Mouse (Mus musculus) embryonic facial prominence, embryonic 15.5 days (tissue): Measurements from ENCODE around the gene Tex2. TPM values are rescaled to one million over a fixed set of nuclear protein-coding genes. Genes with fewer than 3 reads are reported as not detected.
"Not testable (repeated sequence)": the region's sequence is repeated elsewhere in the genome, so short reads cannot be mapped to it uniquely, and the experiment has no call there.

Experiments
- ATAC-seq: fragments of 200-750 bp; cut with Nextera tagmentation; 2 replicates; pipeline ENCODE4 v1.8.0; 2017; ENCODE audit warnings: low read depth, moderate TSS enrichment; ENCODE audit not compliant: insufficient number of reproducible peaks, low FRiP score, low TSS enrichment
- H3K27ac ChIP-seq: fragments of 300-500 bp; sonication (generic); replicated peaks from 2 replicates; pipeline ENCODE4 v1.5.1; 2015; ENCODE audit warnings: mild to moderate bottlenecking, inconsistent platforms
- H3K27me3 ChIP-seq: fragments of 300-500 bp; sonication (generic); 2 replicates; pipeline ENCODE4 v1.6.1; 2015; ENCODE audit warnings: inconsistent platforms
- H3K36me3 ChIP-seq: fragments of 300-500 bp; sonication (generic); 2 replicates; pipeline ENCODE4 v1.6.1; 2015; ENCODE audit warnings: mild to moderate bottlenecking, inconsistent platforms
- H3K4me1 ChIP-seq: fragments of 300-500 bp; sonication (generic); 2 replicates; pipeline ENCODE4 v1.6.1; 2015; ENCODE audit warnings: inconsistent platforms
- H3K4me2 ChIP-seq: fragments of 300-500 bp; sonication (generic); replicated peaks from 2 replicates; pipeline ENCODE4 v1.6.1; 2015; ENCODE audit warnings: mild to moderate bottlenecking, inconsistent platforms
- H3K4me3 ChIP-seq: fragments of 300-500 bp; sonication (generic); replicated peaks from 2 replicates; pipeline ENCODE4 v1.5.1; 2015; ENCODE audit warnings: mild to moderate bottlenecking, inconsistent platforms
- H3K9ac ChIP-seq: fragments of 300-500 bp; sonication (generic); 2 replicates; pipeline ENCODE4 v1.6.1; 2015; ENCODE audit warnings: inconsistent platforms
- H3K9me3 ChIP-seq: fragments of 300-500 bp; sonication (generic); replicated peaks from 2 replicates; pipeline ENCODE4 v1.6.1; 2016; ENCODE audit warnings: inconsistent platforms
- WGBS: fragments of 180-500 bp; shearing (Covaris S2); methylation state at CpG from one replicate; pipeline ENCODE4 v1.1.7; 2015; 5-methylcytosine and 5-hydroxymethylcytosine counted together
- polyA plus RNA-seq: library from polyadenylated mRNA; unstranded; fragments of >200 nt; fragmentation: Nextera tagmentation; extraction: Ambion mirVana; gene quantifications from 2 replicates; pipeline ENCODE4 v1.2.1, GENCODE M21; 2015

The Tex2 gene
- 11.7 and 11.9 TPM in 2 replicates for polyA plus RNA-seq

DNA sequence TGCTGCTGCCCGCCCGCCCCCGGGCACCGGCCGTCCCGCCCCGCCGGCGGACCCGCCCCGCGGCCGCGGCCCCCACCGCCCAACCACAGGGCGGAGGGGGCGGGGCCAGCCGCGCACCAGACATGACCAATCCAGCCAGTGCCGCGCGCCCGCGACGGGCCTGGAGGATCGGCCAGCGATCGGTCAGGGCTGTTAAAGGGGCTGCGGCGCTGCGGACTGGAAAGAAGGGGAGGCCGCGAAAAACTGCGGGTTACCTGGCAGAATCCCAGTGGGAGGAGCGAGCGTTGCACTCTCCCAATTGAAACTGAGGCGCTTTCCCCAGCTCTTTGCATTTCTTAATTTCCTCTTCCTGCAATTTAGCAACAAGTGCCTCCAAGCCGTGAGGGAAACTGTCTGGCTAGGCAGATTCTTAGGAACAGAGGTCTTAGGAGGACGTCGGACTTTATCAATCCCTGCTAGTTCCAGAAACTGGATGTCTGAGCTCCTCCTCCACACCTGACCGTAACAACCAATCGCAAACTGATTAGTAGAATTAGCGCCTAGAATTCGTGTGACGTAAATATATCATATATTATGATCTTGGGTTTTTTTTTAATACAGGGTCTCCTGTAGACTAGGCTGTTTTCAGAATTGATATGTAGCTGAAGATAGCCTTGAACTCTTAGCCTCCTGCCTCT, at the start of gene Tex2:
Tex2 (minus strand) TSS at position 463 of the 677 bp plus-strand sequence.
- under 1% methylated on average over 45 of the region's 45 CpGs for WGBS

GRCm38 (mm10) chr11:106662634-106663407, 49.6 kb upstream of the Tex2 start:
- no peak overlapping the region for H3K4me3 ChIP-seq
- no peak overlapping the region for H3K4me2 ChIP-seq
- peaks cover 40% of the 10 kb centered on the region for H3K4me1 ChIP-seq
- no peak overlapping the region for H3K9ac ChIP-seq
- no peak for ATAC-seq
- H3K9me3 ChIP-seq = no peaks in the 10 kb centered on the region
- no peak overlapping the region for H3K27ac ChIP-seq
- no peaks in the 10 kb centered on the region for H3K36me3 ChIP-seq
- WGBS = 82% methylated on average over 10 of the region's 11 CpGs
- no peaks in the 10 kb centered on the region for H3K27me3 ChIP-seq

More for the DNA sequence above, at the start of gene Tex2:
- Histone ChIP-seq H3K27ac (peak within 1 kb of the TSS; percentile 89), H3K4me2 (peak within 1 kb of the TSS; percentile 63), H3K9ac (peak within 1 kb of the TSS; percentile 91), H3K4me1 (peaks cover 20% of the 10 kb centered on the region), H3K36me3 (no peaks in the 10 kb centered on the region), H3K9me3 (no peaks in the 10 kb centered on the region), H3K27me3 (no peaks in the 10 kb centered on the region), H3K4me3 (peak within 1 kb of the TSS; percentile 98)
- peak; percentile 97 for ATAC-seq

- Histone ChIP-seq H3K4me1 (peaks cover 45% of the 10 kb centered on the region), H3K27ac (peak overlapping the region; percentile 95), H3K4me3 (no peak overlapping the region), H3K4me2 (no peak overlapping the region), H3K9ac (no peak overlapping the region), H3K27me3 (no peaks in the 10 kb centered on the region), H3K36me3 (no peaks in the 10 kb centered on the region), H3K9me3 (no peaks in the 10 kb centered on the region)
- ATAC-seq = no peak
- WGBS = 71% methylated on average over 13 of the region's 13 CpGs
Measured at GRCm38 (mm10) chr11:106660453-106661081, 47.3 kb upstream of the Tex2 start.

- Histone ChIP-seq H3K36me3 (no peaks in the 10 kb centered on the region), H3K4me2 (no peak overlapping the region), H3K27me3 (no peaks in the 10 kb centered on the region), H3K4me3 (no peak overlapping the region), H3K9me3 (no peaks in the 10 kb centered on the region), H3K9ac (no peak overlapping the region), H3K27ac (peak overlapping the region; percentile 95), H3K4me1 (peaks cover 42% of the 10 kb centered on the region)
- ATAC-seq = no peak
- 42% methylated on average over 15 of the region's 15 CpGs for WGBS
Measured at GRCm38 (mm10) chr11:106659598-106660295, 46.5 kb upstream of the Tex2 start.

DNA sequence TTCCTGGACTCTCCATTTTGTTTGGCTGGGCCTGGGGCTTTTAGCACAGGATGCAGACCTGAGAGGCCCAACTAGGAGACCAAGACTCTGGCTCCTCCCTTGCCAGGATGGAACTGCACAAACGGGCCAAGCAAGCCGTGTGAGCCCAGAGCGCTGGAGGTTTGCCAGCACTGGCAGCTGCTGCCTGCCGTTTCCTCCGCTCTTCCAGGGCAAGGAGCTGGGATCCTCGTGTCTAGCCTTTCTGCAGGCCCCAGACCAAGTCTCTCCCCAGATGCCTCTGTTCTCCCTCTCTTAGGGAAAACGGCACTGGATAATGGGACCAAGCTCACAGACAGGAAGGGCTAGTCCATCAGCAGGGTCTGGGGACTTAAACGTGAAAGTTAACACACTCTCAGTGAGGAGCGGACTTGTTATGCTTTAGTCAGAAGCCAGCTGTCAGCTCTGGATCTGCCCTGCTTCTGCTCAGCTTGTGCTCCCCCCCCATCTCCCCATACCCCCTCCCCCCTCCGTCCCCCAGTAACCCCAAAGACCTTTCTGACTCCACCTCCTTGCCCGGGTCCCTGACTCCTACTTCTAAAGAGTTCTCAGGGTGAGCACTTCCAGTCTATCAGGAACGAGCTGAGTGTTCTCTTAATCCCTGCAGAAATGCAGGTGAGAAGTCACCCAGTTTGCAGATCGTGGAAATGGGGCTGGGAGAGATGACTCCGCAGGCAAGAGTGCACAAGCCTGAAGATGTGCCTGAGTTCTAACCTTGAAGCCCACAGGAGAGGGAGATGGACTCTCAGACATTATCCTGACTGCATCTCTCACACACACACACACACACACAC, 45.0 kb upstream of the Tex2 start:
- no peaks in the 10 kb centered on the region for H3K36me3 ChIP-seq
- H3K4me2 ChIP-seq = peak overlapping the region; percentile 33
- no peaks in the 10 kb centered on the region for H3K9me3 ChIP-seq
- no peaks in the 10 kb centered on the region for H3K27me3 ChIP-seq
- peak overlapping the region; percentile 9; the same call in 1 of the 2 replicates for H3K9ac ChIP-seq
- WGBS = 11% methylated on average over 14 of the region's 14 CpGs
- no peak overlapping the region for H3K4me3 ChIP-seq
- H3K4me1 ChIP-seq = peaks cover 36% of the 10 kb centered on the region
- peak; percentile 87 for ATAC-seq
- peak overlapping the region; percentile 95 for H3K27ac ChIP-seq

DNA sequence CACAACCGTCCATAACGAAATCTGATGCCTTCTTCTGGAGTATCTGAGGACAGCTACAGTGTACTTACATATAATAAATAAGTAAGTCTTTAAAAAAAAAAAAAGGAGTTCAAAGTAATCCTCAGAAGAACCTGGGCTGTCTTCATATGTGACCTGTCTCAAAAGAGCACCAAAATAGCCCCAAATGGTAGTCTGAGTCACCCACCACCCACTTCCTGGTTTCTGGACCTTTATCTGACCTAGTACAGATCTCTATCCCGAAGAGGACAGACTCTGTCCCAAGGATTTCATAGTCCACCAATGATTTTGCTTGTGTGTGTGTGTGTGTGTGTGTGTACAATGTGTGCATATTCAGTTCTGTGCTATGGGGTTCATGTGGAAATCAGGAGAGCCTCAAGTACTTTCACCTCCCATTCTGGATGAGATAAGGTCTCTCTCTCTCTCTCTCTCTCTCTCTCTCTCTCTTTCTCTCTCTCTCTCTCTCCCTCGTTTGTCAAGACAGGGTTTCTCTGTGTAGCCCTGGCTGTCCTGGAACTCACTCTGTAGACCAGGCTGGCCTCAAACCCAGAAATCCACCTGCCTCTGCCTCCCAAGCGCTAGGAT, 43.8 kb upstream of the Tex2 start:
- H3K9ac ChIP-seq, H3K27me3 ChIP-seq, H3K4me3 ChIP-seq, H3K9me3 ChIP-seq, H3K4me2 ChIP-seq, H3K36me3 ChIP-seq, ATAC-seq: not testable (repeated sequence)
- Histone ChIP-seq H3K4me1 (peaks cover 36% of the 10 kb centered on the region), H3K27ac (peak overlapping the region; percentile 95)
- WGBS = 84% methylated on average over 5 of the region's 5 CpGs

DNA sequence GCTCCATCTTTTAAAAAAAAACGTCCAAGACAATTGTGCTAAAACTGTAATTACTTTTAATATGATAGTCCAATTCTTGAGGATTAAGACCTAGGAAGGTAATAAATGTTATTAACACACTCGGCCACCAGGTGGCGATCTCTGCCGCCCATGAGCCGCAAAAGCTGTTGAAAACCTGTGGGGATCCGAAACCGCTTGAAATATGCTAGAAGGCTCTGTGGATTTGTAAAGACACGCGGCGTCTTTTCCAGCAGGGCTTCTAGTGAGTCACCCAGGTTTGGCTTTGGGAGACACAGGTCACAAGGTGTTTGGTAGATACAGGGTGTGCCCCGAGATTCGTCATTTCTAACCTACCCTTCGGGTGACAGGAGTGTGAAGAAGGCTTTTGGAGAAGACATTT, 35.1 kb upstream of the Tex2 start:
- WGBS = 22% methylated on average over 13 of the region's 13 CpGs
- H3K4me3 ChIP-seq = no peak overlapping the region
- no peaks in the 10 kb centered on the region for H3K9me3 ChIP-seq
- no peak overlapping the region for H3K9ac ChIP-seq
- no peak for ATAC-seq
- no peak overlapping the region for H3K27ac ChIP-seq
- H3K4me1 ChIP-seq = no peaks in the 10 kb centered on the region
- H3K27me3 ChIP-seq = no peaks in the 10 kb centered on the region
- no peaks in the 10 kb centered on the region for H3K36me3 ChIP-seq
- no peak overlapping the region for H3K4me2 ChIP-seq

DNA sequence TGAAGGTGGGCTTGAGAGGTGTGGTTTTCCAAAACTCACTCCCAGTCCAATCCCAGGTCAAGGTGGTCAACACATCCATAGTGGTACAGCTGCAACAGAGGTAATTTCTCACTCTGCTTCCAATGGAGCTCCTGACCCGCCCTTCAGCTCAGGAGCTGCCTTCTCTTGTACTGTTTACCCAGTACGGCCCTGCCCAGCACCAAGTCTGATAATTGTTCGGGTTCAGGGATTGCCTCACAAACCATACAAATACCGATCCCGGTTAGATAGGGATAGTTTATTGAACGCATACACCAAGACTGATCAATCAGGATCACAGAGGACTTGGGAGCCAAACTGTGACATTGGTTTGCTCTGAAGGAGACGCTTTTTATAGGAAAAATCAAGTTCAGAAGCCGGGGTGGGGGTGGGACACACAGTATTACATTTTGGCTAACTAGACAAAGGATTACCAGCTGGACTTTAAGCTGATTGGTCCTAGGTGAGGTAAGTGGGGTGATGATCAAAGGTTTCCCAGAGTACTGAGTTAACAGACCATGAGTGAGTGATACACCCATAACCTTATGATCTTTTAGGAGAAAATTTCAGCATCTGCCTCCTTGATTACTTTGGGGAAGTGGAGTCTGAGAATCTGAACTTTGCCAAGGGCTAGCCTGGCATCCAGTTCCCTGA, 29.9 kb upstream of the Tex2 start:
- Histone ChIP-seq H3K9me3 (no peaks in the 10 kb centered on the region), H3K4me1 (peaks cover 13% of the 10 kb centered on the region), H3K4me2 (no peak overlapping the region), H3K9ac (no peak overlapping the region), H3K27ac (no peak overlapping the region), H3K36me3 (no peaks in the 10 kb centered on the region), H3K4me3 (no peak overlapping the region), H3K27me3 (no peaks in the 10 kb centered on the region)
- WGBS = 74% methylated on average over 8 of the region's 8 CpGs
- ATAC-seq = no peak

DNA sequence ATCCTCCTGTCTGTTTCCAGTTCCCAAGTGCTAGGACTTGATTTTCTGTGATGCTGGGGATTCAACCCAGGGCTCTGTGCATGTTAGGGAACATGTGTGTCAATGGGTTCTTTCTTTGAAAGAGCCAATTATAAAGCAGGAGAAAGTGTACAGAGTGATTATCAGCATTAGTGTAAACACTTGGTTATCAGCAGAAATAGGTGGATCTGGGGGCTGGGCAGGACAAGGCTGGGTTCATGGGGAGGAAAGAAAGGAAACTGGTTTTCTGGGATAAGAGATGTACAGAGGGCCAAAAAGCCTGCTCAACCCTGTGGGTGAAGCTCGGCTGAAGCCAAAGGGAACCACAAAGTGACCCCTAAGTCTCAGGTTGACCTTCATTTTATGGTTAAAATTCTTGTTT, 28.4 kb upstream of the Tex2 start:
- Histone ChIP-seq H3K4me3 (no peak overlapping the region), H3K4me2 (no peak overlapping the region), H3K27ac (no peak overlapping the region), H3K36me3 (no peaks in the 10 kb centered on the region), H3K9me3 (no peaks in the 10 kb centered on the region), H3K27me3 (no peaks in the 10 kb centered on the region), H3K4me1 (peaks cover 13% of the 10 kb centered on the region), H3K9ac (no peak overlapping the region)
- no peak for ATAC-seq
- 63% methylated on average over 1 of the region's 1 CpGs for WGBS

- Histone ChIP-seq H3K4me3 (no peak overlapping the region), H3K9me3 (no peaks in the 10 kb centered on the region), H3K9ac (no peak overlapping the region), H3K4me1 (peaks cover 13% of the 10 kb centered on the region), H3K36me3 (no peaks in the 10 kb centered on the region), H3K27ac (no peak overlapping the region), H3K27me3 (no peaks in the 10 kb centered on the region), H3K4me2 (no peak overlapping the region; the same call in 1 of the 2 replicates)
- 16% methylated on average over 8 of the region's 9 CpGs for WGBS
- no peak for ATAC-seq
Measured at GRCm38 (mm10) chr11:106640059-106640458, 26.8 kb upstream of the Tex2 start.
